Mouse (Mus musculus) ZHBTc4 (cell line): ENCODE measurements at regions not wholly inside any gene's neighbourhood (a gene's known extent, or its start where the extent isn't known, plus 50 kb on each side); places are given as distances from the start of the nearest gene placed in this dataset.
"Not testable (repeated sequence)": the region's sequence is repeated elsewhere in the genome, so short reads cannot be mapped to it uniquely, and the experiment has no call there.

Source experiments
- DNase-seq: peaks from one replicate; pipeline ENCODE4 v3.0.0-alpha.2; 2011; ENCODE audit warnings: low read depth, low spot score

DNA sequence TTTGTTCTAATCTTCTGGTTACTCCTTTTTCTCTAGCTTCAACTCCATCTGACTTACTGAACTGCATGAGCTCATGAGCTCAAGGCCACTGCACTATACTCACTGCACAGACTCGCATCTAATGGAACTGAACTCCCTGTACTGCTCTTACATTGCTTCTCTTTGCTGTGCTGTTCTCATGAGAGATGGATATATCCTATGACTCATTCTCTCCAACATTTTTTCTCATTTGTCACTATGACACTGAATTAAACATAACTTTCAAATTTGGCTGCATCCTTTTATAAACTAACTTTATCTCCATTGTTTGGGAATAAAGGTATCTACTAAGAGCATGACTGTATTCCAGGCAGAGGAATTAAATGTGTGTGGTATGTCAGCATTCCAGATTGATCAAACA lies 806.2 kb downstream of the Rab28 start:
- no peak for DNase-seq

GRCm38 (mm10) chr5:40882886-40883285 lies 825.1 kb downstream of the Rab28 start:
- no peak for DNase-seq

DNA sequence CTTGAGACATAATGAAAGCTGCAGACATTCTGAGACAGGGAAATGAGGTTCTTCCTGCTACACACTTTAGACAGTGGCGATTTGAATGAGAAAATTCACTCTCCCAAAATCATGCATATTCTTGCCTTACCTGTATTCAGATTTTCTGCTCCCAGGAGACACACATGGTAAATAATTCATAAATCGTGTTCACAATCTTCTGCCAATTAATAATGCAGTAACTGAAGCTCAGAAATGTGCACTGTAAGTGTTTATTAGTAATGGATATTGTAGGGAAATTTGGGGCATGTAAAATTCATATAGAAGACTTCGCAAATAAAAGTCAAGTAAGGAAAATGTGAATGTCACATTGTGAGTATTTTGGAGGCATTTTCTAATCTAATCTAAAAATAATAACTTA lies 830.2 kb downstream of the Rab28 start:
- no peak for DNase-seq

DNA sequence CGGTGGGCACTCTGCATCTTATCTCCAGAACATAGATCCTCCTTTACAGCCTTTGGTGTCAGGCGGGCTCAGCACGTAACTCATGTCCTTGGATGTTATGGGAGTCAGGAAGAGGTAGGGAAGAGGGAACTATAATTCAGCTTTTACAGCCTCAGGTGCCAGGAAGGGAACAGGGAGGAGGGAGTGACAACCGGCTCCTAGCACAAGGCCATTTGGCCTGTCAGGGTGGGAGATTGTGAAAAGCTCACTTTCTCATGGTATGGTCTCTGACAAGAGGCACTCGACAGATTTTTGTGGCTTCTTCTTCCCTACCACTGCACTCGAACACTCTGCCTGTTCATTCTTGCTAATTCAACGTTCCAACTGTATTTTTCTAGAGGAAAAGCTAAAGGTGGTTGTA lies 845.6 kb downstream of the Rab28 start:
- DNase-seq: not testable (repeated sequence)
